Mouse (Mus musculus): ENCODE data around the gene Lgals3bp. TPM values are rescaled to one million over a fixed set of nuclear protein-coding genes. Genes with fewer than 3 reads are reported as not detected.
"Not testable (repeated sequence)": the region's sequence is repeated elsewhere in the genome, so short reads cannot be mapped to it uniquely, and the experiment has no call there.

Gene Lgals3bp
- polyA plus RNA-seq, 2 experiments, result 30.1 to 36.6 TPM

GRCm38 (mm10) chr11:118393991-118394390 is 7.9 kb downstream of the Lgals3bp start:
- Histone ChIP-seq H3K4me1 (replicated peaks; ENCODE audit: control insufficient read depth in 2 of 2, insufficient read depth in 2 of 2, low read length in 1 of 2) (no peaks in the 10 kb centered on the region), H3K36me3 (replicated peaks; ENCODE audit: control insufficient read depth, insufficient read depth, low read depth) (no peaks in the 10 kb centered on the region; the same call in 1 of the 2 replicates), H3K4me3 (ENCODE audit: insufficient read depth in 1 of 2, low read depth in 2 of 2, low read length in 2 of 2) (no peak overlapping the region), H3K27me3 (ENCODE audit: control insufficient read depth, insufficient read depth, low read length) (no peaks in the 10 kb centered on the region), H3K4me2 (ENCODE audit: low read depth) (no peak overlapping the region), H3K27ac (no peak overlapping the region), H3K9me3 (ENCODE audit: control insufficient read depth, low read length) (no peaks in the 10 kb centered on the region), H3K9ac (replicated peaks) (no peak overlapping the region)
- TF ChIP-seq EP300 (IDR thresholded peaks at IDR 0.05; ENCODE audit: low read depth) (no peak), CTCF (IDR thresholded peaks at IDR 0.05; ENCODE audit: low read depth) (no peak)
- 44% methylated on average over 5 of the region's 5 CpGs for WGBS (ENCODE audit: insufficient replicate concordance)
- DNase-seq (ENCODE audit: low read depth in 3 of 3, low spot score in 3 of 3) (no peak), ATAC-seq (ENCODE audit: insufficient read depth) (no peak)

DNA sequence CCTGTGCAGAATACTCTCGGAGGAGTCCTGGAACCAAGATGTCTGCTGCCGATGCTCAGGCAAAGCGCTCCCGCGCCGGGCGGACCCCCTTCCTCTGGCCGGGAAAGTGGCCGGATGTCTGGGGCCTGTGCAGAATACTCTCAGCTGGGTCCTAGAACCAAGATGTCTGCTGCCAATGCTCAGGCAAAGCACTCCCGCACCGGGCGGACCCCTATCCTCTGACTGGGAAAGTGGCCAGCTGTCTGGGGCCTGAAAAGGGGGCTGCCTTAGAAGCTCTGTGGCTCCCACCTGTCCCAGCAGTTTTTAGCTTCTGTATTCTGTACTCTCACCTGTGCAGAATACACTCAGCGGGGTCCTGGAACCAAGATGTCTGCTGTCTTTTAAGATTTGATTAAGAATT is 14.1 kb downstream of the Lgals3bp start:
- 82% methylated on average over 13 of the region's 13 CpGs for WGBS (ENCODE audit: insufficient replicate concordance)
- H3K36me3 ChIP-seq (replicated peaks; ENCODE audit: control insufficient read depth, insufficient read depth, low read depth); DNase-seq (ENCODE audit: low read depth in 3 of 3, low spot score in 3 of 3); H3K27ac ChIP-seq; H3K9ac ChIP-seq (replicated peaks); H3K4me1 ChIP-seq (replicated peaks; ENCODE audit: control insufficient read depth in 2 of 2, insufficient read depth in 2 of 2, low read length in 1 of 2); ATAC-seq (ENCODE audit: insufficient read depth); H3K4me2 ChIP-seq (ENCODE audit: low read depth); H3K27me3 ChIP-seq (ENCODE audit: control insufficient read depth, insufficient read depth, low read length); H3K4me3 ChIP-seq (ENCODE audit: insufficient read depth in 1 of 2, low read depth in 2 of 2, low read length in 2 of 2); H3K9me3 ChIP-seq (ENCODE audit: control insufficient read depth, low read length): not testable (repeated sequence)

GRCm38 (mm10) chr11:118379251-118380009 is 22.5 kb downstream of the Lgals3bp start:
- Histone ChIP-seq H3K4me1 (replicated peaks; ENCODE audit: control insufficient read depth in 2 of 2, insufficient read depth in 2 of 2, low read length in 1 of 2) (no peaks in the 10 kb centered on the region), H3K27me3 (ENCODE audit: control insufficient read depth, insufficient read depth, low read length) (no peaks in the 10 kb centered on the region), H3K4me2 (ENCODE audit: low read depth) (no peak overlapping the region), H3K36me3 (replicated peaks; ENCODE audit: control insufficient read depth, insufficient read depth, low read depth) (no peaks in the 10 kb centered on the region), H3K27ac (no peak overlapping the region), H3K9ac (replicated peaks) (no peak overlapping the region), H3K9me3 (ENCODE audit: control insufficient read depth, low read length) (no peaks in the 10 kb centered on the region), H3K4me3 (ENCODE audit: insufficient read depth in 1 of 2, low read depth in 2 of 2, low read length in 2 of 2) (no peak overlapping the region)
- no peak for TF ChIP-seq EP300 (IDR thresholded peaks at IDR 0.05; ENCODE audit: low read depth)
- TF ChIP-seq CTCF (IDR thresholded peaks at IDR 0.05; ENCODE audit: low read depth), result peak; percentile 81
- no peak for ATAC-seq (ENCODE audit: insufficient read depth)
- DNase-seq (ENCODE audit: low read depth in 3 of 3, low spot score in 3 of 3), result peak in 2 of 3 experiments; percentile 19 to 24
- whole genome bisulfite sequencing (ENCODE audit: insufficient replicate concordance), result 30% methylated on average over 11 of the region's 11 CpGs

DNA sequence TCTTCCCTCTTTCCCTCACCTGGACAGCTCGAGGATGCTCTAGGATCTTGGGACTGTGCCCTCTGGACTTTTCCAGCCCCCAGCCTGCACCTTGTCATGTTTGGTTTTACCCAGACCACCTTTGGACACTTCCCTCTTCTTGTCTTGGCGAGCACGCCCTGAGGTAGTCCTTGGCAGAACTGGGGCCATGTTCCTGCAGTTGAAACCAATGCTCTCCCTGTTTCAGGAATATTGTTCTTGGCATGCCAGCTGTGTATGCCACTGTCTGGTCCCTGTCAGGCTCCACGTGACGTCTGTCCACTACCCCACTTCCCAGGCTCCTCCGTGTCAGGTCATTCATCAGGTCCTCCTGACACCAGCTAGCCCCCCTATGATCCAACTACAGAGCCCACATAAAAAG is 23.2 kb downstream of the Lgals3bp start:
- no peak for TF ChIP-seq CTCF (IDR thresholded peaks at IDR 0.05; ENCODE audit: low read depth)
- no peak for TF ChIP-seq EP300 (IDR thresholded peaks at IDR 0.05; ENCODE audit: low read depth)

GRCm38 (mm10) chr11:118376323-118376722 is 25.6 kb downstream of the Lgals3bp start:
- not testable (repeated sequence) for H3K4me1 ChIP-seq (replicated peaks; ENCODE audit: control insufficient read depth in 2 of 2, insufficient read depth in 2 of 2, low read length in 1 of 2); H3K9ac ChIP-seq (replicated peaks); H3K36me3 ChIP-seq (replicated peaks; ENCODE audit: control insufficient read depth, insufficient read depth, low read depth); H3K27ac ChIP-seq; H3K4me3 ChIP-seq (ENCODE audit: insufficient read depth in 1 of 2, low read depth in 2 of 2, low read length in 2 of 2); H3K9me3 ChIP-seq (ENCODE audit: control insufficient read depth, low read length); H3K4me2 ChIP-seq (ENCODE audit: low read depth); ATAC-seq (ENCODE audit: insufficient read depth); DNase-seq (ENCODE audit: low read depth in 3 of 3, low spot score in 3 of 3); H3K27me3 ChIP-seq (ENCODE audit: control insufficient read depth, insufficient read depth, low read length)

More for the DNA sequence above, 23.2 kb downstream of the Lgals3bp start:
- H3K9me3 ChIP-seq (ENCODE audit: control insufficient read depth, low read length), result no peaks in the 10 kb centered on the region
- ATAC-seq (ENCODE audit: insufficient read depth), result no peak
- no peaks in the 10 kb centered on the region for H3K4me1 ChIP-seq (replicated peaks; ENCODE audit: control insufficient read depth in 2 of 2, insufficient read depth in 2 of 2, low read length in 1 of 2)
- H3K27me3 ChIP-seq (ENCODE audit: control insufficient read depth, insufficient read depth, low read length), result no peaks in the 10 kb centered on the region
- no peak for DNase-seq (ENCODE audit: low read depth in 3 of 3, low spot score in 3 of 3)
- H3K4me3 ChIP-seq (ENCODE audit: insufficient read depth in 1 of 2, low read depth in 2 of 2, low read length in 2 of 2), result no peak overlapping the region
- 61% methylated on average over 6 of the region's 6 CpGs for WGBS (ENCODE audit: insufficient replicate concordance)
- no peak overlapping the region for H3K9ac ChIP-seq (replicated peaks)
- no peak overlapping the region for H3K4me2 ChIP-seq (ENCODE audit: low read depth)
- H3K27ac ChIP-seq, result no peak overlapping the region
- H3K36me3 ChIP-seq (replicated peaks; ENCODE audit: control insufficient read depth, insufficient read depth, low read depth), result no peaks in the 10 kb centered on the region

Data from liver, embryonic 14.5 days (tissue).